Mouse (Mus musculus) neural tube, embryonic 12.5 days (tissue): Measurements from ENCODE around the gene Gm973. TPM values are rescaled to one million over a fixed set of nuclear protein-coding genes. Genes with fewer than 3 reads are reported as not detected.

Experiments
- ATAC-seq: fragments of 200-750 bp; cut with Nextera tagmentation; 2 replicates; pipeline ENCODE4 v1.8.0; 2017; ENCODE audit warnings: low read depth, mild to moderate bottlenecking, moderate TSS enrichment, moderate library complexity; ENCODE audit not compliant: low FRiP score
- H3K27ac ChIP-seq: fragments of 300-500 bp; sonication (generic); 2 replicates; pipeline ENCODE4 v1.5.1; 2016
- H3K27me3 ChIP-seq: fragments of 300-500 bp; sonication (generic); replicated peaks from 2 replicates; pipeline ENCODE4 v1.6.1; 2016; ENCODE audit warnings: mild to moderate bottlenecking
- H3K36me3 ChIP-seq: fragments of 300-500 bp; sonication (generic); 2 replicates; pipeline ENCODE4 v1.6.1; 2016; ENCODE audit warnings: mild to moderate bottlenecking
- H3K4me1 ChIP-seq: fragments of 300-500 bp; sonication (generic); 2 replicates; pipeline ENCODE4 v1.6.1; 2016
- H3K4me2 ChIP-seq: fragments of 300-500 bp; sonication (generic); replicated peaks from 2 replicates; pipeline ENCODE4 v1.6.1; 2016; ENCODE audit warnings: mild to moderate bottlenecking
- H3K4me3 ChIP-seq: fragments of 300-500 bp; sonication (generic); 2 replicates; pipeline ENCODE4 v1.5.1; 2016
- H3K9ac ChIP-seq: fragments of 300-500 bp; sonication (generic); 2 replicates; pipeline ENCODE4 v1.6.1; 2016; ENCODE audit warnings: mild to moderate bottlenecking
- H3K9me3 ChIP-seq: fragments of 300-500 bp; sonication (generic); 2 replicates; pipeline ENCODE4 v1.6.1; 2016; ENCODE audit warnings: mild to moderate bottlenecking
- WGBS: fragments of 180-500 bp; shearing (Covaris S2); methylation state at CpG from one replicate; pipeline ENCODE4 v1.1.7; 2016; 5-methylcytosine and 5-hydroxymethylcytosine counted together
- polyA plus RNA-seq: library from polyadenylated mRNA; unstranded; fragments of >200 nt; fragmentation: Nextera tagmentation; extraction: Ambion mirVana; gene quantifications from 2 replicates; pipeline ENCODE4 v1.2.1, GENCODE M21; 2016

Gene Gm973
- polyA plus RNA-seq, 1 experiment from 2014 or later: 5.0 TPM

GRCm38 (mm10) chr1:59668871-59669270 lies 152.8 kb downstream of the Gm973 start:
- Histone ChIP-seq H3K9ac (no peak overlapping the region), H3K9me3 (no peaks in the 10 kb centered on the region), H3K36me3 (peaks cover 3% of the 10 kb centered on the region; the same call in 1 of the 2 replicates), H3K4me2 (peak overlapping the region; percentile 85; the same call in 1 of the 2 replicates), H3K4me3 (no peak overlapping the region), H3K27ac (no peak overlapping the region), H3K27me3 (no peaks in the 10 kb centered on the region), H3K4me1 (peaks cover 13% of the 10 kb centered on the region)
- ATAC-seq: no peak
- 93% methylated on average over 2 of the region's 2 CpGs for WGBS

DNA sequence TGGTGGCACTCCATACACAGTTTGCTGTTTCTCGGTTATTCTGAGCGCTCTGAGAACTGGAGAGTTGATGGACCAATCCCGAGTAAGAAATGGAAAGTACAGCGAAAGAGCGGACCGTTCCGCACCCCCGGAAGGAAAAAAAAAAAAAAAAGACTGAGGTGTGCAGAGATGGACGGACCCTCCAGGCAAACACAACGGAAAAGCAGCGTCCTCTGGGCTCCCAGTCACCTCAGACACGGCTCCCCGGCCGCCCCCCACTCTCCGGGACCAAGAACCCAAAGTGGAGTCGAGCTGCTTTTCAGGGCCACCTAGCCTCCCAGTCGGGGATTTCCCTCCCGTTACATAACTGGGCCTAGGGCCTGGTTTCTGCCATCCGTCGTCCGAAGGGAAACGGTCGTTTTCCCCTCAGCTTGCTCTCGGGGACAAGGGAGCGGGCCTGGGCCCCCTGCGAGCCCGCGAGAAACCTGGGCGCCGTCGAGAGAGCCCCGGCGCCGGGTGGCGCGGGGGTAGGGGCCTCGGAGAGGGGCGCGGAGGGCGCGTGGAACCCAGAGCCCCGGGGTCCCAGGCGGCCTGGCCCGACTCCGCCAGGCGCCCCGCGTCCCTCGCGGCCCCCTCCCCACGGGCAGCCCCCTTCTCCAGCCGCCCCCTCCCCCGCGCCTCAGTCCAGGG lies 154.0 kb downstream of the Gm973 start:
- Histone ChIP-seq H3K27ac (peak overlapping the region; percentile 87), H3K4me1 (peaks cover 13% of the 10 kb centered on the region), H3K9ac (peak overlapping the region; percentile 99), H3K4me2 (peak overlapping the region; percentile 85), H3K27me3 (no peaks in the 10 kb centered on the region), H3K36me3 (peaks cover 3% of the 10 kb centered on the region; the same call in 1 of the 2 replicates), H3K9me3 (no peaks in the 10 kb centered on the region), H3K4me3 (peak overlapping the region; percentile 99)
- under 1% methylated on average over 53 of the region's 54 CpGs for WGBS
- peak; percentile 8; the same call in 1 of the 2 replicates for ATAC-seq

DNA sequence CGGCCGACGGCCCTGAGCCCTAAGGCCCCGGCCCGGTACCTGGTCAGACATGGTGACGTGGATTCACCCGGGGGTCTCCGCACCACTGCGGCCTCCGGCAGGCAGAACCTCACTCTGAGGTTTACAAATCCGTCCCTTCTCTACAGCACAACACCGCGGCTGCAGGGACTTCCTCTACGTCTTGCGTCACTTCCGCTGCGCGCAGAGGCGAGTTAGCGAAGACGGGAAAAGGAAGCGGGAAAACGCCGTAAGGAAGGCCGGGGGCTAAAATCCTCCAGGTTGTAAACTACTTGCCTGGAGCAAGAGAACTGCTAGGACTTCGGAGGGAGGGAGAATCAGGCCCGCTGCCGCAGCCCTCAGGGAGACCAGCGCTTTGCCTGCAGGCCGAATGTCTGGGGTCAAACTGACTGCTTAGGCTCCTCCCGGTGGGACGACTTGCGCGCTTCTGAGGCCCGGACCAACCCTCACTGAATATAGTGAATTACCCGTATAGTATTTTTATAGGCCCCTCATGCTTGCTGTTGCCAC lies 154.6 kb downstream of the Gm973 start, which contains the start of gene Sumo1:
Sumo1 (minus strand) TSS at position 194 of the 528 bp plus-strand sequence.
- Histone ChIP-seq H3K4me2 (peak within 1 kb of the TSS; percentile 85), H3K9ac (peak within 1 kb of the TSS; percentile 99)
- under 1% methylated on average over 33 of the region's 36 CpGs for WGBS

DNA sequence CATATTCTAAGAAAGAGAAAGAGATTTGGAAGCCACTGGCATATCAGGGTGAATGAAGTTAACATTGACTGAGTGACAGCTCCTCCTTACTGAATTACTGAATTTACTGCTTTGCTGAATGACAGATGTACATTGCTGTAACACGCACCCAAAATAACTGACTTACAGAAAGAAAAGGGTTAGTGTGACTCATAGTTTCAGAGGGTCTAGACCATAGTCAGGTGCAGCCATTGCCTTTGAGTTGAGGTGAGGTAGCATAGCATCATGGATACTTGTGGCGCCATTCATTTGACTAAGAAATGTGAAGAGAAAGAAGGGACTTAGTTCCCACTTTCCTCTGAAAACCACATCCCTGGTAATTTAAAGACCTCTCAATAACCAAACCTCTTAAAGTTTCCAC lies 157.6 kb downstream of the Gm973 start:
- no peak overlapping the region for H3K27ac ChIP-seq
- H3K27me3 ChIP-seq: no peaks in the 10 kb centered on the region
- no peak overlapping the region for H3K4me2 ChIP-seq
- peaks cover 3% of the 10 kb centered on the region; the same call in 1 of the 2 replicates for H3K36me3 ChIP-seq
- H3K4me3 ChIP-seq: no peak overlapping the region
- no peak overlapping the region for H3K9ac ChIP-seq
- WGBS: 98% methylated on average over 2 of the region's 2 CpGs
- ATAC-seq: no peak
- peaks cover 10% of the 10 kb centered on the region for H3K4me1 ChIP-seq
- no peaks in the 10 kb centered on the region for H3K9me3 ChIP-seq

More for the DNA sequence above, 154.6 kb downstream of the Gm973 start, which contains the start of gene Sumo1:
- Histone ChIP-seq H3K27ac (peak within 1 kb of the TSS; percentile 87), H3K4me3 (peak within 1 kb of the TSS; percentile 99), H3K4me1 (peaks cover 13% of the 10 kb centered on the region), H3K9me3 (no peaks in the 10 kb centered on the region), H3K36me3 (peaks cover 3% of the 10 kb centered on the region; the same call in 1 of the 2 replicates), H3K27me3 (no peaks in the 10 kb centered on the region)
- peak; percentile 95 for ATAC-seq

- ATAC-seq: no peak; the same call in 1 of the 2 replicates
- Histone ChIP-seq H3K9me3 (no peaks in the 10 kb centered on the region), H3K4me3 (peak overlapping the region; percentile 32), H3K36me3 (no peaks in the 10 kb centered on the region), H3K27ac (no peak overlapping the region), H3K9ac (0 out of 2 replicates have a peak overlapping the region, but pooled peaks have one; percentile 47), H3K4me2 (peak overlapping the region; percentile 91), H3K4me1 (peaks cover 13% of the 10 kb centered on the region), H3K27me3 (no peaks in the 10 kb centered on the region)
- WGBS: 11% methylated on average over 11 of the region's 11 CpGs
Observed at GRCm38 (mm10) chr1:59683926-59684818, 168.1 kb downstream of the Gm973 start.

DNA sequence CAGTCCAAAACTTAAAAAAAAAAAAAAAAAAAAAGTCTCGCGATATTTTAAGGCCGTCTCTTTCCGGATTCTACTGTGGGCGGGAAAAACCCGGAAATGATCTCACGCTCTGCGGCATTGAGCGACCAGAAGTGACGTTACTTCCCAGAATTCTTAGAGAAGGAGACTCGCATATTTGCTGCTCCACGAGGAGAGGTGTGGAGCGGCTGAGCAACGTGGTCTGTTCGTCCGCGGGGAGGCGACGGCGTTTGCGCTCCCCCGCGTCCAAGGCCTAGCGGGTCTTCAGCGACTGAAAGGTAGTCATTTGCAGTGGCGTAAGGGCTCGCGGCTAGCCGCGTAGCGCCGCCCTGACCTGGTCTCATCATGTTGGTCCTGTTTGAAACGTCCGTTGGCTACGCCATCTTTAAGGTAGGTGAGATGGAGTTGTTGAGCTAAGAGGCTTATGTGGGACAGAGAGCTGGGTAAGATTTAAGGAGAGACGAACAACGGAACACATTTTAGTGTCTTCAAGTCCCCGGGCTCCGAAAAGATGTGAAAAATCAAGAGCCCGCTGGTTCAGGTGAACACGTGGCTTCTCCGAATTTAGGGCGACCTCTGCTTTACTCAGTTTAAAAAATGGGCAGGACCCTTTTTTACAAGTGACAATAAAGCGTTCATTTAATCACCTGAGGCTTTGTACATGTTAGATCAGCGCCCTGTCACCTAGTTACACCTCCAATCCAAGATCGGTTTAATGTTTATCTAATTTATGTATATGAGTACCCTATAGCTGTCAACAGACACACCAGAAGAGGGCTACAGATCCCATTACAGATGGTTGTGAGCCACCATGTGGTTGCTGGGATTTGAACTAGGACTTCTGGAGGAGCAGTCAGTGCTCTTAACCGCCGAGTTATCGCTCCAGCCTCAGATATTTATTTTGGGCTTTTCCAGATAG lies 169.0 kb downstream of the Gm973 start, which contains the start of gene Nop58:
Nop58 (plus strand) TSS at position 153 of the 937 bp plus-strand sequence.
- WGBS: under 1% methylated on average over 49 of the region's 49 CpGs
- H3K27ac ChIP-seq: 0 out of 2 replicates have a peak within 1 kb of the TSS, but pooled peaks have one; percentile 42
- H3K9ac ChIP-seq: peak within 1 kb of the TSS; percentile 67
- peak; percentile 96 for ATAC-seq
- peak within 1 kb of the TSS; percentile 83 for H3K4me3 ChIP-seq
- H3K27me3 ChIP-seq: no peaks in the 10 kb centered on the region
- 0 out of 2 replicates have a peak, but pooled peaks cover 5% of the 10 kb centered on the region for H3K36me3 ChIP-seq
- H3K4me1 ChIP-seq: peaks cover 13% of the 10 kb centered on the region
- no peaks in the 10 kb centered on the region for H3K9me3 ChIP-seq
- H3K4me2 ChIP-seq: peak within 1 kb of the TSS; percentile 91

Other genes with a start within 250 kb of the Gm973 start
- gene Fzd7, start 33.8 kb upstream of the Gm973 start, polyA plus RNA-seq: 17.4 and 18.3 TPM in 2 replicates
- gene Sumo1, start 154.6 kb downstream of the Gm973 start, polyA plus RNA-seq: 444 and 445 TPM in 2 replicates
- 206 and 211 TPM in 2 replicates for gene Nop58, start 168.7 kb downstream of the Gm973 start, polyA plus RNA-seq
- gene Bmpr2, start 247.1 kb downstream of the Gm973 start, polyA plus RNA-seq: 11.8 and 13.3 TPM in 2 replicates